Mouse (Mus musculus): Measurements from ENCODE around the gene Sv2a.
A peak's percentile ranks its signal among the peaks of the same experiment; 100 is the strongest.
"Not testable (repeated sequence)": the region's sequence is repeated elsewhere in the genome, so short reads cannot be mapped to it uniquely, and the experiment has no call there.

Gene Sv2a

GRCm38 (mm10) chr3:96174042-96174441 is 6.9 kb upstream of the Sv2a start:
- DNase-seq (ENCODE audit: low spot score in 2 of 2) = not testable (repeated sequence)

GRCm38 (mm10) chr3:96175251-96175650 is 5.7 kb upstream of the Sv2a start:
- DNase-seq (ENCODE audit: low spot score in 2 of 2) = no peak

- DNase-seq (ENCODE audit: low spot score in 2 of 2) = no peak
Measured at GRCm38 (mm10) chr3:96178427-96178826, 2.5 kb upstream of the Sv2a start.

- DNase-seq (ENCODE audit: low spot score in 2 of 2) = no peak
Measured at GRCm38 (mm10) chr3:96178902-96179301, 2.0 kb upstream of the Sv2a start.

- DNase-seq (ENCODE audit: low spot score in 2 of 2) = peak in 1 of 2 experiments; percentile 27
Measured at GRCm38 (mm10) chr3:96179531-96179930, 1.4 kb upstream of the Sv2a start.

GRCm38 (mm10) chr3:96181510-96182381 is 795 bp downstream of the Sv2a start:
- DNase-seq (ENCODE audit: low spot score in 2 of 2) = peak in 1 of 2 experiments; percentile 30

- no peak for DNase-seq (ENCODE audit: low spot score in 2 of 2)
Measured at GRCm38 (mm10) chr3:96182382-96182776, 1.4 kb downstream of the Sv2a start.

GRCm38 (mm10) chr3:96192977-96193376 is 12.0 kb downstream of the Sv2a start:
- no peak for DNase-seq (ENCODE audit: low spot score in 2 of 2)

- no peak for DNase-seq (ENCODE audit: low spot score in 2 of 2)
Measured at GRCm38 (mm10) chr3:96194966-96195365, 14.0 kb downstream of the Sv2a start.

- no peak for DNase-seq (ENCODE audit: low spot score in 2 of 2)
Measured at GRCm38 (mm10) chr3:96195616-96196313, 14.8 kb downstream of the Sv2a start.

- DNase-seq (ENCODE audit: low spot score in 2 of 2) = no peak
Measured at GRCm38 (mm10) chr3:96196437-96197128, 15.6 kb downstream of the Sv2a start.

GRCm38 (mm10) chr3:96197129-96197749 is 16.3 kb downstream of the Sv2a start:
- DNase-seq (ENCODE audit: low spot score in 2 of 2) = peak; percentile 53 to 83

- DNase-seq (ENCODE audit: low spot score in 2 of 2) = no peak
Measured at GRCm38 (mm10) chr3:96198181-96198580, 17.2 kb downstream of the Sv2a start.

GRCm38 (mm10) chr3:96198601-96199251 is 17.8 kb downstream of the Sv2a start:
- not testable (repeated sequence) for DNase-seq (ENCODE audit: low spot score in 2 of 2)

GRCm38 (mm10) chr3:96199731-96200130 is 18.8 kb downstream of the Sv2a start:
- no peak for DNase-seq (ENCODE audit: low spot score in 2 of 2)

- DNase-seq (ENCODE audit: low spot score in 2 of 2) = no peak
Measured at GRCm38 (mm10) chr3:96207819-96208218, 26.9 kb downstream of the Sv2a start.

- DNase-seq (ENCODE audit: low spot score in 2 of 2) = no peak
Measured at GRCm38 (mm10) chr3:96209242-96209641, 28.3 kb downstream of the Sv2a start.

GRCm38 (mm10) chr3:96219191-96219641 is 38.3 kb downstream of the Sv2a start:
- peak in 1 of 2 experiments; percentile 11 for DNase-seq (ENCODE audit: low spot score in 2 of 2)

GRCm38 (mm10) chr3:96219661-96220130 is 38.7 kb downstream of the Sv2a start, which contains the start of the genes Bola1 and Hist2h2ab:
Gene Bola1 (minus strand): TSS chr3:96219709.
Gene Hist2h2ab (plus strand): TSS chr3:96219865.
- peak; percentile 43 to 63 for DNase-seq (ENCODE audit: low spot score in 2 of 2)

- peak in 1 of 2 experiments; percentile 63 for DNase-seq (ENCODE audit: low spot score in 2 of 2)
Measured at GRCm38 (mm10) chr3:96220131-96220764, 39.3 kb downstream of the Sv2a start.

Data from cerebellum, postnatal 4 days (tissue).